Mouse (Mus musculus) MEL (cell line): ENCODE results near the gene Gm10447. TPM values are rescaled to one million over a fixed set of nuclear protein-coding genes. Genes with fewer than 3 reads are reported as not detected.

ENCODE experiments used
- DNase-seq: peaks from one replicate; pipeline ENCODE4 v3.0.0; 2011; ENCODE audit warnings: low read depth, low spot score
- H3K27ac ChIP-seq: 2 replicates; pipeline ENCODE4 v1.5.1; 2012; ENCODE audit warnings: low read depth, mild to moderate bottlenecking, control low read depth, low read length, moderate library complexity; ENCODE audit not compliant: control insufficient read depth
- H3K27me3 ChIP-seq, 2 experiments: fragments of 150-350 bp in 1 of 2; sonication (generic) in 1 of 2; 2 replicates each; pipeline ENCODE4 v1.6.1; 2012; ENCODE audit warnings: low read length in 2 of 2, mild to moderate bottlenecking in 2 of 2, improper control_type of control experiment in 1 of 2, moderate library complexity in 1 of 2; ENCODE audit not compliant: insufficient read depth in 2 of 2, control insufficient read depth in 1 of 2
- H3K36me3 ChIP-seq, 2 experiments: 2 replicates each; pipeline ENCODE4 v1.6.1; 2012 to 2014; ENCODE audit warnings: low read length in 2 of 2, improper control_type of control experiment in 1 of 2, inconsistent platforms in 1 of 2, mild to moderate bottlenecking in 1 of 2; ENCODE audit not compliant: insufficient read depth in 2 of 2, control insufficient read depth in 1 of 2
- H3K4me1 ChIP-seq, 2 experiments: fragments of 150-350 bp in 1 of 2; sonication (generic) in 1 of 2; 2 replicates each; pipeline ENCODE4 v1.6.1; 2012; ENCODE audit warnings: low read length in 2 of 2, improper control_type of control experiment in 1 of 2, mild to moderate bottlenecking in 1 of 2; ENCODE audit not compliant: insufficient read depth in 2 of 2, control insufficient read depth in 1 of 2
- H3K4me3 ChIP-seq, 2 experiments: fragments of 150-350 bp in 1 of 2; sonication (generic) in 1 of 2; 2 replicates each; pipeline ENCODE4 v1.5.1; 2012; ENCODE audit warnings: low read depth in 2 of 2, low read length in 2 of 2, mild to moderate bottlenecking in 2 of 2, moderate library complexity in 2 of 2, control low read depth in 1 of 2, improper control_type of control experiment in 1 of 2; ENCODE audit not compliant: control insufficient read depth in 1 of 2, insufficient read depth in 1 of 2
- H3K79me2 ChIP-seq: 2 replicates; pipeline ENCODE4 v1.6.1; 2012; ENCODE audit warnings: mild to moderate bottlenecking, low read length, moderate library complexity; ENCODE audit not compliant: control insufficient read depth, poor library complexity, insufficient read depth
- H3K9ac ChIP-seq: 2 replicates; pipeline ENCODE4 v1.6.1; 2012; ENCODE audit warnings: low read depth, mild to moderate bottlenecking, control low read depth, low read length, moderate library complexity; ENCODE audit not compliant: control insufficient read depth, poor library complexity, severe bottlenecking
- H3K9me3 ChIP-seq: fragments of 150-350 bp; sonication (generic); replicated peaks from 2 replicates; pipeline ENCODE4 v1.6.1; 2012; ENCODE audit warnings: mild to moderate bottlenecking, low read length, improper control_type of control experiment, moderate library complexity; ENCODE audit not compliant: insufficient read depth
- CHD1 ChIP-seq: IDR thresholded peaks from 2 replicates; pipeline ENCODE4 v1.6.1; 2012; ENCODE audit warnings: low read depth, mild to moderate bottlenecking, inconsistent platforms, low read length, improper control_type of control experiment
- CHD2 ChIP-seq: IDR thresholded peaks from 2 replicates; pipeline ENCODE4 v1.6.1; 2011; ENCODE audit warnings: low read length, improper control_type of control experiment
- EP300 ChIP-seq, 2 experiments: IDR thresholded peaks; 2 replicates each; pipeline ENCODE4 v1.6.1; 2011; ENCODE audit warnings: improper control_type of control experiment in 2 of 2, low read length in 2 of 2, low read depth in 1 of 2, mild to moderate bottlenecking in 1 of 2
- GATA1 ChIP-seq: IDR thresholded peaks from 2 replicates; pipeline ENCODE4 v1.6.1; 2011; ENCODE audit warnings: low read depth, low read length, improper control_type of control experiment
- JUND ChIP-seq: IDR thresholded peaks from 2 replicates; pipeline ENCODE4 v1.6.1; 2011; ENCODE audit warnings: low read depth, mild to moderate bottlenecking, improper control_type of control experiment, low read length
- KAT2A ChIP-seq: conservative IDR thresholded peaks from 2 replicates; pipeline ENCODE4 v1.6.1; 2012; ENCODE audit warnings: low read depth, low read length, improper control_type of control experiment, inconsistent platforms
- MAX ChIP-seq: IDR thresholded peaks from 2 replicates; pipeline ENCODE4 v1.6.1; 2011; ENCODE audit warnings: low read length, improper control_type of control experiment
- MYC ChIP-seq: IDR thresholded peaks from 2 replicates; pipeline ENCODE4 v1.6.1; 2011; ENCODE audit warnings: low read depth, mild to moderate bottlenecking, low read length, improper control_type of control experiment, moderate library complexity
- NELFE ChIP-seq: IDR thresholded peaks from 2 replicates; pipeline ENCODE4 v1.6.1; 2011; ENCODE audit warnings: low read depth, low read length, improper control_type of control experiment
- NRF1 ChIP-seq: IDR thresholded peaks from 2 replicates; pipeline ENCODE4 v1.6.1; 2014; ENCODE audit warnings: low read depth, mild to moderate bottlenecking, inconsistent platforms, low read length, improper control_type of control experiment, moderate library complexity; ENCODE audit not compliant: poor library complexity, insufficient read depth, severe bottlenecking
- POLR2A ChIP-seq, 2 experiments: IDR thresholded peaks; 2 replicates each; pipeline ENCODE4 v1.6.1; 2011 to 2012; ENCODE audit warnings: low read length in 2 of 2, mild to moderate bottlenecking in 2 of 2, control low read depth in 1 of 2, improper control_type of control experiment in 1 of 2, low read depth in 1 of 2, moderate library complexity in 1 of 2; ENCODE audit not compliant: control insufficient read depth in 1 of 2, insufficient read depth in 1 of 2, poor library complexity in 1 of 2
- RCOR1 ChIP-seq: IDR thresholded peaks from 2 replicates; pipeline ENCODE4 v1.6.1; 2012; ENCODE audit warnings: low read depth, mild to moderate bottlenecking, inconsistent platforms, low read length, improper control_type of control experiment
- SIN3A ChIP-seq: IDR thresholded peaks from 2 replicates; pipeline ENCODE4 v1.6.1; 2012; ENCODE audit warnings: low read length, improper control_type of control experiment, inconsistent platforms
- TAL1 ChIP-seq: IDR thresholded peaks from 2 replicates; pipeline ENCODE4 v1.6.1; 2012; ENCODE audit warnings: mild to moderate bottlenecking, inconsistent platforms, low read length, moderate library complexity, mixed read lengths
- TCF12 ChIP-seq: IDR thresholded peaks from 2 replicates; pipeline ENCODE4 v1.6.1; 2014; ENCODE audit warnings: low read depth, mild to moderate bottlenecking, inconsistent platforms, low read length, improper control_type of control experiment, moderate library complexity
- UBTF ChIP-seq: IDR thresholded peaks from 2 replicates; pipeline ENCODE4 v1.6.1; 2012; ENCODE audit warnings: low read depth, mild to moderate bottlenecking, inconsistent platforms, low read length, improper control_type of control experiment, moderate library complexity, borderline replicate concordance; ENCODE audit not compliant: insufficient read depth
- ZKSCAN1 ChIP-seq: IDR thresholded peaks from 2 replicates; pipeline ENCODE4 v1.6.1; 2012; ENCODE audit warnings: low read depth, mild to moderate bottlenecking, inconsistent platforms, low read length, improper control_type of control experiment, moderate library complexity
- ZMIZ1 ChIP-seq: IDR thresholded peaks from 2 replicates; pipeline ENCODE4 v1.6.1; 2012; ENCODE audit warnings: low read depth, mild to moderate bottlenecking, inconsistent platforms, low read length, improper control_type of control experiment, moderate library complexity
- polyA plus RNA-seq, 2 experiments: library from polyadenylated mRNA; stranded (reverse) in 1 of 2; unstranded in 1 of 2; fragments of >175 nt in 1 of 2; fragments of >200 nt in 1 of 2; gene quantifications; 2 replicates each; pipeline versions ENCODE4 v1.2.1 to v1.2.4; 2012; ENCODE audit warnings: low replicate concordance in 2 of 2, low read depth in 1 of 2; ENCODE audit not compliant: insufficient read length in 2 of 2, insufficient read depth in 1 of 2, missing spikeins in 1 of 2
- total RNA-seq: library from RNA; depleted of rRNA; stranded (reverse); fragments of 300-350 nt; gene quantifications from 2 replicates; pipeline ENCODE4 v1.2.3, GENCODE M21; 2012

Gm10447 gene
- total and polyA plus RNA-seq, 3 experiments, result not detected

DNA sequence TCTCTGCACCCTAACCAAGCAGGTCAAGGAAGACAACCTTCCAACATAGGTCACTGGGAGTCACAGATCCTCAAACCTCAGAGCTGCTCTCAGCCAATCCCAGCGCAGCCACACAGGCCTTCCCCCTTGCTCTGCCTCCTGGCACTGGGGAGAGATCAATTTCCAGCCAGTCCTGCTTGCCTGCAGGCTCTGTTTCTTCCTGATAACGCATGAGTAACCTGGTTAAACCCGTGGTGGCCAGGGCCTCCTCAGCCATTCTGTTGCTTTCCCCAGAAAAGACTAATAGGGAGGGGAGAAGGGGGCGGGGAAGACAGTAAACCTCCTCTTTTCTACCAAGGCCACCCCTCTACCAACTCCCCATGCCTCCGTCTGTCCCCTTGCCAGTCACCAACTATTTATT lies 4.8 kb upstream of the Gm10447 start:
- Histone ChIP-seq H3K9ac (no peak overlapping the region), H3K27ac (no peak overlapping the region), H3K79me2 (no peaks in the 10 kb centered on the region), H3K9me3 (no peaks in the 10 kb centered on the region), H3K36me3 (peaks cover 0 to 8% of the 10 kb centered on the region in 2 experiments; a peak in 1 of 4 replicates), H3K27me3 (peaks cover under 1 to 6% of the 10 kb centered on the region in 2 experiments), H3K4me1 (peaks cover 6 to 16% of the 10 kb centered on the region in 2 experiments; a peak in 3 of 4 replicates), H3K4me3 (no peak overlapping the region)
- peak; percentile 84 for DNase-seq
- TF ChIP-seq RCOR1 (peak; percentile 55), KAT2A (no peak), GATA1 (peak; percentile 55; the same call in 1 of the 2 replicates), TCF12 (peak; percentile 53), POLR2A (IDR thresholded peaks at IDR 0.05; ENCODE audit: control insufficient read depth in 1 of 2, insufficient read depth in 1 of 2, low read depth in 1 of 2, low read length in 2 of 2, poor library complexity in 1 of 2) (no peak), NRF1 (peak; percentile 20; the same call in 1 of the 2 replicates), EP300 (IDR thresholded peaks at IDR 0.05; ENCODE audit: low read depth in 1 of 2, low read length in 2 of 2) (peak; percentile 57 to 68), TAL1 (peak; percentile 87), ZKSCAN1 (no peak), MYC (0 out of 2 replicates have a peak, but pooled peaks have one; percentile 39), UBTF (no peak)

DNA sequence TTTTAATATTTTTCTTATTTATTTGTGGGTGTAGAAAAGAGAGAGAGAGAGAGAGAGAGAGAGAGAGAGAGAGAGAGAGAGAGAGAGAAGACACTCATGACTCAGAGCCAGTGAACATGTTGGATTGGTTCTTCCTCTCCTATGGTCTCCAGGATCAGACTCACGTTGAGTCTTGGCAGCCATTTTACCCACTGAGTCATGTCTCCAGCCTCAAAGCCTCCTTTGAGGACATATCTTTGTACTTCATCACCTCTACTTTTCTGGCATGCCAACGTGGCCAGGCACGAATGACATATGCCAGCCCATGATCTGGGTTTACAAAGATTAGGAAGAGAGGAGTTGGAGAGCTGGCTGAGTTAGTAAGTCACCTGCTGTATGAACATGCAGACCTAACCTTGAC lies 3.3 kb upstream of the Gm10447 start:
- Histone ChIP-seq H3K36me3 (peaks cover 0 to 8% of the 10 kb centered on the region in 2 experiments; a peak in 1 of 4 replicates), H3K27me3 (peaks cover 6 to 8% of the 10 kb centered on the region in 2 experiments)

DNA sequence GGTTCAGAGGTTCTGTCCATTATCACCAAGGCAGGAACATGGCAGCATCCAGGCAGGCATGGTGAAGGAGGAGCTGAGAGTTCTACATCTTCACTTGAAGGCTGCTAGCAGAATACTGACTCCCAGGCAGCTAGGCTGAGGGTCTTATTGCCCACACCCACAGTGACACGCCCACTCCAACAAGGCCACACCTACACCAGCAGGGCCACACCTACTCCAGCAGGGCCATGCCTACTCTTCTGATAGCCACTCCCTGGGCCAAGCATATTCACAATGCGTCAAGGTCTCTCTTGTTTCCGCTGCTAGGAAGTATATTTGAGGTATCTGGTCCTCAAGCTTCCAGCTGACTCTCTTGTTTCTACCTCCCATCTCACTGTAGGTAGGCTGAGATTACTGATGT lies 2.1 kb upstream of the Gm10447 start:
- H3K79me2 ChIP-seq, result no peaks in the 10 kb centered on the region
- no peak overlapping the region for H3K4me3 ChIP-seq
- TF ChIP-seq ZKSCAN1 (no peak), ZMIZ1 (no peak), CHD1 (no peak), NELFE (no peak), SIN3A (no peak), TCF12 (no peak), CHD2 (no peak), TAL1 (no peak)
- TF ChIP-seq, all 39 proteins: peak for 0
- Histone ChIP-seq H3K27ac (no peak overlapping the region), H3K9me3 (no peaks in the 10 kb centered on the region), H3K4me1 (peaks cover 6 to 16% of the 10 kb centered on the region in 2 experiments; a peak in 3 of 4 replicates), H3K9ac (no peak overlapping the region), H3K27me3 (peaks cover 11% of the 10 kb centered on the region in 2 experiments), H3K36me3 (peaks cover 0 to 8% of the 10 kb centered on the region in 2 experiments; a peak in 1 of 4 replicates)
- DNase-seq, result no peak

More for the DNA sequence above, 3.3 kb upstream of the Gm10447 start:
- Histone ChIP-seq H3K9ac (no peak overlapping the region), H3K79me2 (no peaks in the 10 kb centered on the region), H3K4me3 (no peak overlapping the region), H3K27ac (no peak overlapping the region), H3K9me3 (no peaks in the 10 kb centered on the region), H3K4me1 (peaks cover 6 to 16% of the 10 kb centered on the region in 2 experiments; a peak in 3 of 4 replicates)
- TF ChIP-seq MAX (peak; percentile 39; the same call in 1 of the 2 replicates), ZMIZ1 (no peak), JUND (peak; percentile 82)
- peak; percentile 40 for DNase-seq
